Mouse (Mus musculus): ENCODE measurements around the gene Enc1.

DNA sequence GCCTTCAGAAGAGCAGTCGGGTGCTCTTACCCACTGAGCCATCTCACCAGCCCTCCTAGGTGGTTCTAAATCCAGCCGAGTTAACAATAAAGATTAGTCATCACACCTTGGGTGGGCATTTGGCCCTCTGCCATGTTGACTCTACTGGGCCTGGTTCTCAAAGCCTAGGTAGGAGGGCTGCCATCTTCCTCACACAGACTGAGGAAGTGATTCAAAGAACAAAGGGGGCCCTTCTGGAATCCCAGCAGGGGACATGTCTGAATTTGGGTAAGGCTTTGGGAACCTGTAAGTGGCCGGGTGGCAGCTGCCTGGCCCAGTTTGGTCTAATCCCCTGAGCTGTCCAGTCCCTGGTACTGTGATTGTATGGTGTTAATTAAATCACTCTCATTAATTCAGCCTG is 3.2 kb upstream of the Enc1 start:
- TF ChIP-seq CTCF (IDR thresholded peaks at IDR 0.05; ENCODE audit: low read depth): no peak
- no peak for TF ChIP-seq EP300 (IDR thresholded peaks at IDR 0.05; ENCODE audit: low read depth)

Measured in liver, postnatal 0 days (tissue).